Mouse (Mus musculus) mouse trophoblast stem cell (cell line): ENCODE data around the gene Fads3.

Experiments
- in situ Hi-C, 2 experiments: fragments of 300-500 bp; cut with MseI, MboI; formaldehyde crosslinking; loops; 2 replicates in 1 of 2; 3 replicates in 1 of 2; pipeline ENCODE4 v1.15.1; 2025

Fads3 gene

DNA sequence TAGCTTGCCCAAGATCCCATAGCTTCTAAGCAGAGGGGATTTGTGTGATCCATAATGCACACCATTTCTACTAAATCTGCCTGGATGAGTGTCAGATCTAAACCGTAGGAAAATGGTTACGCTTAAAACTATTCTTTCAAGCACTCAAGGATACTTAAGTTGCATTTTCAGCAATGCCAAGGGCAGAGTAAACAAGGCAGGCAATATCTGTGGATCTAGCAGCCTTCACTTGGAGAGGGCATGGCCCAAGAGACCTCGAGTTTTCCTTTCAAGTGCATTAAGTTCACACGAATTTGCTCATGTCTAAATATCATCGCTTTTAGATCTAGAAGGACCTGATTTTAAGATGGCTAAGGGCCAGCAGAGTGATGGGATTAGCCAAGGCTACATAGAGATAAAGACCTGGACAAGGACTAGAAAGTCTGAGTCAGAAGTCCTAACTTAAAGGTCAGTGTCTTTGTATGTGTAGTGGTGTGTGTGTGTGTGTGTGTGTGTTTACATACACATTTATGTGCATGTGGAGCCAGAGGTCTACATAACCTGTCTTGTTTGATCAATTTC lies 65.8 kb downstream of the Fads3 start:
- in situ Hi-C loops = no loop called here

DNA sequence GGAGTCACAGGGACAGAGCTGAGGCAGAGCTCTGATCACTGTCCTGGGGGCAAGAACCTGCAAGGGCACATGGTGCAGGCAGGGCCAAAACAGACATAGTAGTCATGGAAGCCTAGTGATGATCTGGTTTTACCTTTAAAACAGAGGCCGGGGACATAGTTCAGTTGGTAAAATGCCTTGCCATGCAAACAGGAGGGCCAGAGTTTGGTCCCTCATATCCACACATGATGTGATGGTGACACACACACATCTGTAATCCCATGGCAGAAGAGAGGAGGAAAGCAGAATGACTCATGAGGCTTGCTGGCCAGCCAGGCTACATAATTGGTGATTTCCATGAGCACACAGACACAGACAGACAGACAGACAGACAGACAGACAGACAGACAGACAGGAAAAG lies 66.8 kb downstream of the Fads3 start:
- in situ Hi-C loops = no loop called here

GRCm38 (mm10) chr19:10108666-10109065 lies 67.3 kb downstream of the Fads3 start:
- in situ Hi-C loops = no loop called here
